Mouse (Mus musculus): Measurements from ENCODE around the gene Mtfr1l.

Gene Mtfr1l

DNA sequence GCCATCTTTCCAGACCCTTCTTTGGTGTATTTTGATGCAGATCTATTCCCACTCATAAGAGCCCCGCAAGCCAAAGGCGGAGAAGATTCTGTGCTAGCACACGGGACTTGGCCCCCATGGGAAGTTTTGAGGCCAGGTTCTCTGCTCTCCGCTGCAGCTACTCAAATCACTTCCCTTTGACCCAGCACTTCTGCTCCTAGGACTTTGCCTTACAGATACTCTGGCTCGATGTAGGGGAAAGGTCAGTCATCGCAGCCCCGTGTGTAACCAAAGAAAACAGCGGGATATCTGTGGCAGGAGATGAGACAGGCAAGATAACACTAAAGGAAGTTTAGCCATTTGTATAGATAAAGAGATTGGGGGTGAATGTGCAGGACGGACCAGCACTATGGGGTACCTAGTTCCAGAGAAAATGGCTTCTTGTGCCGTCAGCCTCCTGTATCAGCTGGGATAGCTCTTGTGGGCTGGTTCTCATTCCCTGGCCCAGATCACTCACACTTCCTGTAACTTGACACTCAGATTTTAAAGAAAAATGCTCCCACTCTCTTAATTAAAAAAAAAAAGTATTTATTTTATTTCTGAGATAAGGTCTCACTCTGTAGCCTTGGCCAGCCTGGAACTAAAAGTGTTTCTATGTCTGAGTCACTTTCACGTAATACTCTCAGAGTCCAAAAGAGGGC, 45.1 kb downstream of the Mtfr1l start:
- no peak for ATAC-seq (ENCODE audit: low TSS enrichment)

DNA sequence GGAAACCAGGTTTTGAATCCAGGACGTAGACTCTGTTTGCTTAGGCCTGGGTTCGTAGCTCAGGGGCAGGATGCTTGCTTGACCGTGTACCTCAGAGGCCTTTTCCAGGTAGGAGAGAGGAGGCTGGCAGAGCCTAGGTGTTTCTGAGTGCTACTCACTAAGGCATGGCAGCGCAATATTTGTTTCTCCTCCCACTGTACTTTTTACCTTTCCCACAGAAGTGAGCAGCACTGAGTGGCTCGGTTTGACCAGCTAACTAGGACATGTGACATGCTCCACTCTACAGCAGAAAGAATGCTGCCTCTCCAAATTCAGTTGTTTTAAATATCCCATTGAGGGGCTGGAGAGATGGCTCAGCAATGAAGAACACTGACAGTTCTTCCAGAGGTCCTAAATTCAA, 47.0 kb downstream of the Mtfr1l start:
- ATAC-seq (ENCODE audit: low TSS enrichment) = no peak

DNA sequence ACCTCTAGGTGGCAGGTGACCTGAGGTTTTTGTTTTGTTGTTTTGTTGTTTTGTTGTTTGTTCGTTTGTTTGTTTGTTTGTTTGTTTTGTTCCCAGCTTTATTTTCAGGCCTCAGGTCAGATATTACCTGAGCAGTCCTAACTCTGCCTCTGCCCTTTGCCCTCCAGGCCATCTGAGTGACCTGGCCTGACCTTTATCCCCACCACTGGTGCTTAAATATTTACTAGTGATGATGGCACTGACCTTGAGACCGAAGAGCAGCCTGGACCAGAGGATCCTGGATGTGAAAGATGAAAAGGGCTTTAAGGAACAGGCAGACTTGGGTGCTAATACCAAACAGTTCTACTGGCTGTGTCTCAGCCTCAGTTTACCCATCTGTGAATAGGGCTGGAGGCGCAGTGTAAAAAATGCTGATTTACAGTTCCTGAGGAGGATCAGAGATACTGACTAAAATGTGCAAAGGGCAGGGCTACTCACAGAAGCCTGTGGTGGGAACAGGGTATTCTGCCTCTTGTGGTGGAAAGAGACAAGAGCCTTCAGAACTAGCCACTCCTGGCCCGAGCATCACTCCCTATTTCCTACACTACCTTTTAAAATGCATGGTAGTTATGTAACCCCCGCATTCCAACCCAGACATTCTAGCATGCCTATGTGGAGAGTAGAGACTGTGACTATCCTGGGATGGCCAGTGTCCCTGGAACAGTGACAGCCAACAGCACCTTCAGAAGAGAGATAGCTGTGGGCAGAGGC, 49.9 kb downstream of the Mtfr1l start:
- ATAC-seq (ENCODE audit: low TSS enrichment) = peak; percentile 51; the same call in 1 of the 2 replicates

DNA sequence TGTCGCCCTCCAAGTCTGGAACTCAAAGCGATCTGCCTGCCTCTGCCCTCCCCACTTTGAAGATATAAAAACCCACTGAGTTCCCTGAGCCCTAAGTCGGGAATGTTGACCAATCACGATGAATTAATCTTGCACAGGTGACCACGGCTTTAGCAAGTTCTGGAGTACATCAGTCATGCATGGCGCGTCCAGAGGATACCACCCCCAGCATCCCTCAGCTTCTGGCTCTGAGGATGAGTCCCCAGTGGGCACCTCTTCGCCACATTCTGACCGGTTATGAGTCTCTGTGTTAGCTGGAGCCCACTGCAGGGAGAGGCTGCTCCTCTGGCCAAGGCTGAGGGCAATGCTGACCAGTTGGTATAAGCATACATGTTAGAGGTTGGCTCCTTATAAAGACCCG, 51.0 kb downstream of the Mtfr1l start:
- no peak for ATAC-seq (ENCODE audit: low TSS enrichment)

DNA sequence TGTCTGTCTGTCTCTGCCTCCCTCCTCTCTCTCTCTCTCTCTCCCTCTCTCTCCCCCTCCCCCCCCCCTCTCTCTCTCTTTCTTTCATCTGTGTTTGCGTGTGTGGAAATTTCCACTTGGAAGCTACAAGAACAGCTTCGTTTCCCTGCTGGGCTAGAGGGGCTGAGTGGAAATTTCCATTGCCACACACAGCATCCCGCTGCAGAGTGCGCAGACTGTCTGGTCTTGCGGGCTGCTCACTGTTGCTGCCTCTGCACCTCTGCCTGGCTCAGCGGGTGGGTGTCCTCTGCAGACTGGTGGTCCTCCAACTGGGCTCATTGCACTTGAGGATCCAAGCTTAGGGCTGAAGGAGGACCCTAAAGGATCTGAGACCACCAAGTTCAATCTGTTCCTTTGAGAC, 51.5 kb downstream of the Mtfr1l start:
- peak; percentile 69 for ATAC-seq (ENCODE audit: low TSS enrichment)

DNA sequence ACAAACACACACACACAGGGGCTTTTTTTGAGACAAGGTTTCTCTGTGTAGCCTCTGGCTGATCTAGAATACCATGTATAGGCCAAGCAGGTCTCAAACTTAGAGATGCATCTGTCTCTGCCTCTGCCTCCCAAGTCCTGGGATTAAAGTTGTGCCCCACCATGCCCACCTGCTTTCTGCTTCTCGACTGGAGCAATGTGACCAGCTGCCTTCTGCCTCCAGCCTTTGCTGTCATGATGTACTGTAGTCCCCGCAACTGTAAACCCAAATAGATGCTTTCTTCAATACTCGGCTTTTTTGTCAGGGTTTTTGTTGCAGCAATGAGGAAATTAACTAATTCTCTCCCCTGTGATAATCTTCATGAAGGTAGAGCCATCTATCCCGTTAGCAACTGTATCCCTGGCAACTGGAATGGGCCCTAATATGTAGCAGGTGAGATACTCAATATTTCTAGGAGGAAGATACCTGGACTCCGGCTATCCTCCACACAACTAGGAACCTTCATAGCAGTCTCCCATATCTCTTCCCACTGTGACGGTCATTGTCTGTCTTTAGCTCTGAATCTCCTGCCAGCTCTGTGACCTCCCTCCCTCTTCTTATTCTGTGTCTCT, 52.0 kb downstream of the Mtfr1l start:
- no peak for ATAC-seq (ENCODE audit: low TSS enrichment)

DNA sequence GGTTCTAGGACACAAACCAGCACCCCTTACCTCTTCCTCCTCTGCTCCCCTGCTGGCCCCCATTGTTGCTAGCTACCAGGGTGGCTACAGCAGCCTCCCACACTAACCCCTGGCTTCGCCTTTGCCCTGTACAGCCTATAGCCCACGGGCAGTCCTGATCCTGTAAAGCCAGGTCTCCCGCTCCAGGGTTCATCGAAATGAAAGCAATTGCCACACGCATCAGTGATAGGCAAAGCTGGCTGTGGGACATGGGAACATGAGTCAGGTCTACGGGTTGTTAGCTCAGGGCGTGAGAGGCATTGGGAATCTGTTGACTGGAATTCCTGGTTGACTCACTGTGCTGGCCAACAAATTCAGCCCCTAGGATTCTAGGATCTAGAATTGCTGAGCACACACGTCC, 52.7 kb downstream of the Mtfr1l start:
- no peak for ATAC-seq (ENCODE audit: low TSS enrichment)

DNA sequence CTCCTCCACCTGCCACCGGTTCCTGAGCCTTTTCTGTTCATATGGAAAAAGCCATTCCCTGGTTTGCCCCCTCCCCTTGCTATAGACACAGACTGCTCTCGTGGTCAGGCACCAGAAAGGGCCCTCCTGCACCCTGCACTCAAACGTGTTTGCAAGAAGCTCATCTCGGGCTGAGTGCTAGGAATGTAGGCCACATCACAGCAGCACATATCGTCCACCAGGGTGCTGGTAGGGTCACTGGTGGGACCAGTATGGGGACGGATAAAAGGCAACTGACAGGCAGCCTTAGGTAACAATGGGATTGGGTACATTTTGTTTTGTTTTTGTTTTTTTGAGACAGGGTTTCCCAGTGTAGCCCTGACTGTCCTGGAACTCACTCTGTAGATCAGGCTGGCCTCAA, 53.9 kb downstream of the Mtfr1l start:
- ATAC-seq (ENCODE audit: low TSS enrichment) = no peak

DNA sequence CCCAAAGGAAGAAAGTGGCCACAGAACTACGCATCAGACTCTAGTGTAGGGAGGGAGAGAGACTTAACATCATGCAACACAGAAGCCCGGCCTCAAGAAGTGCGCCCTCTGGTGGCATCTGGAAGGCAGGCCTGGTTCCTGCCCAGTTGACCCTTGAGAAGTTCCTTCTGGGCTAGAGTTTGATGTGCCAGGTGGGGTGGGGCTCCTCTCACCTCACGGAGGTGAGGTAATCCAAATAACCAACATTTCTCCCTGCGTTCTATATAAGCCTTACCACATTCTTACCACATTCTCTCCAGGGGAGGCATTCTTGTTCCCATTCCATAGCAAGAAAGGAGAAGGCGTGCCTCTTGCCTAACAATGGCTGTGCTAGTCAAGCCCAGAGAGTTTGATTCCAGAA, 54.3 kb downstream of the Mtfr1l start:
- peak; percentile 21; the same call in 1 of the 2 replicates for ATAC-seq (ENCODE audit: low TSS enrichment)

DNA sequence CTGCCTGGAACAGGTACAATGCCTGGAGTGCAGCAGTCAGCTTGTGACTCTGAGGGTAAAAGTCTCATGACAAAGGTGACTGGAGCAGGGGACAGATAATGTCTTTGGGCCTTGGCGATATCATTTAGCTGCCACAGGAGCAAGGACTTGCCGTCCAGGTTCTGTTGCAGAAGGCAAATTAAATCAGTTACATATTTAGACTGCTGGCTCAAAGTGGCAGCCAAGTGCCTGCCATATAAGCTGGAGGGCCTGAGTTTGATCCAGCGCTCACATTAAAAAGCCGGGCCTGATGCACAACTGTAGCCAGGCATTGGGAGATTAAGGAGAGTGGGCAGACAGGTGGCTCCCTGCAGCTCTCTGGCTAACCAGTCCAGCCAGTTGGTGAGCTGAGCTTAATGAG, 55.3 kb downstream of the Mtfr1l start:
- ATAC-seq (ENCODE audit: low TSS enrichment) = no peak

DNA sequence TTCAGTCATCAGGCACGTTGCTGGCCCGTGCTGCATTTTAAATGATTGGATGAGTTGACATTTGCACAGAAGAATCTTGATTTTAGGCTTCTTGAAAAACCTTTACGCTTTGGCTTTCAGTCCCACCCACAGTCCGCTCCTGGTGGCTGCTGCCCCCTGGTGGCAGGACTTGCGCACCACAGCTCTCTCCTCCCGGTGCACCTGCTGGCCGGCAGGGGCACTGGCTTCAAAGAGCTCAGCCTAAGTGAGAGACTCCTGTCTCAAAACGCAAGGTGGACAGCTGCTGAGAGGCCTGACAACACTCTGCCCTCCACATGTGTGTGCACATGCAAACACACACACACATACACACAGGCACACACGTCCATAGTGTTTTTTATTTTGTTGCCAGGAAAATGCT, 57.2 kb downstream of the Mtfr1l start:
- ATAC-seq (ENCODE audit: low TSS enrichment) = peak; percentile 55

DNA sequence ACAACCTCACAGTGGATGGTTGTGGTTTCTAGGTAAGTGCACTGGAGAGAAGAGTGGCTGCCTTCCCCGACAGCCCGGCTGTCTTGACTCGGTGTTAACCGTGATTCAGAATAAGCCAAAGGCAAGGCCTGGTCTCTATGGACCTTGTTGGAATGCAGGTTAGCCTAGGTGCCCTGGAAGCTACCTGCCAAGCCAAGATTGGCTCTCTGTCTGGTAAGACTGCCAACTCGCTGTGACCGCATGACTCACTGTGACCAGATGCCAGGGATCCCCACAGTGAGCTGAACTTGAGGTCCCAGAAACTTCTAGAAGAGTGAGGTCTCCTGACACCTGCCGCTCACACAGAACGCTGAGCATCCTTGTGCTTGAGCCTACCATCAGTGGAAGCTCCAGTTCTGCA, 58.3 kb downstream of the Mtfr1l start:
- ATAC-seq (ENCODE audit: low TSS enrichment) = no peak
